Mouse (Mus musculus): ENCODE measurements around the gene Zfp385a. TPM values are rescaled to one million over a fixed set of nuclear protein-coding genes. Genes with fewer than 3 reads are reported as not detected.

The Zfp385a gene
- polyA plus RNA-seq (2012; rRNA removed) = 3.9 and 5.4 TPM in 2 replicates

GRCm38 (mm10) chr15:103339961-103340337 lies at the start of gene Zfp385a:
TSS of gene Zfp385a (minus strand) at chr15:103340093.

GRCm38 (mm10) chr15:103366376-103367149 lies 26.7 kb upstream of the Zfp385a start, which contains the start of gene Itga5:
TSS of gene Itga5 (minus strand) at chr15:103366763.

GRCm38 (mm10) chr15:103310365-103310910 lies 29.5 kb downstream of the Zfp385a start, which contains the start of gene Gpr84:
TSS of gene Gpr84 (minus strand) at chr15:103310612.

GRCm38 (mm10) chr15:103272419-103273279 lies 67.2 kb downstream of the Zfp385a start, which contains the start of gene Copz1:
TSS of gene Copz1 (plus strand) at chr15:103272714.

Other genes starting within 250 kb of the Zfp385a start
- gene Smug1, start 173.0 kb downstream of the Zfp385a start, polyA plus RNA-seq (2012; rRNA removed) = 3.5 and 4.1 TPM in 2 replicates
- 34.7 and 40.8 TPM in 2 replicates for gene Cbx5, start 100.3 kb downstream of the Zfp385a start, polyA plus RNA-seq (2012; rRNA removed)
- 633 and 636 TPM in 2 replicates for gene Hnrnpa1, start 99.7 kb downstream of the Zfp385a start, polyA plus RNA-seq (2012; rRNA removed)
- 139 and 191 TPM in 2 replicates for gene Nfe2, start 81.7 kb downstream of the Zfp385a start, polyA plus RNA-seq (2012; rRNA removed)
- 107 and 128 TPM in 2 replicates for gene Copz1, start 67.4 kb downstream of the Zfp385a start, polyA plus RNA-seq (2012; rRNA removed)
- gene Gpr84, start 29.5 kb downstream of the Zfp385a start, polyA plus RNA-seq (2012; rRNA removed) = 0.15 and 0.25 TPM in 2 replicates
- 7.9 and 8.4 TPM in 2 replicates for gene Itga5, start 26.7 kb upstream of the Zfp385a start, polyA plus RNA-seq (2012; rRNA removed)
- gene Gtsf1, start 90.4 kb upstream of the Zfp385a start, polyA plus RNA-seq (2012; rRNA removed) = not detected in 2 replicates
- not detected in 2 replicates for gene Gtsf2, start 108.4 kb upstream of the Zfp385a start, polyA plus RNA-seq (2012; rRNA removed)
- 5.0 and 6.7 TPM in 2 replicates for gene Nckap1l, start 113.7 kb upstream of the Zfp385a start, polyA plus RNA-seq (2012; rRNA removed)
- 0.86 and 0.98 TPM in 2 replicates for gene Pde1b, start 162.9 kb upstream of the Zfp385a start, polyA plus RNA-seq (2012; rRNA removed)
- gene Ppp1r1a, start 197.9 kb upstream of the Zfp385a start, polyA plus RNA-seq (2012; rRNA removed) = 0.03 and 0.05 TPM in 2 replicates
- gene Glycam1, start 225.0 kb upstream of the Zfp385a start, polyA plus RNA-seq (2012; rRNA removed) = not detected in 2 replicates